29 mouse cellular contexts compared by ENCODE assay signal in genomic region chr7:74771435-74772406, GRCm38 (mm10).
DNase-seq lines count a peak whose midpoint lies in the region; ATAC-seq and TF ChIP-seq lines count a peak whose summit lies in the region.
"Had no signal": no experiment of that assay in that cellular context is flagged by ENCODE, and none has a peak within 500 bp of the region (broad histone marks: within the 10 kb centered on the region; RNA-seq: fewer than 3 reads in every experiment).

No protein-coding gene starts in this region.

- no peaks in the 10 kb centered on the region for H3K36me3 ChIP-seq in forebrain, embryonic 14.5 days (ENCODE audit: control insufficient read depth, insufficient read depth, low read length)
- no peaks in the 10 kb centered on the region for H3K36me3 ChIP-seq in forebrain, embryonic 10.5 days (replicated peaks)
- no peaks in the 10 kb centered on the region for H3K36me3 ChIP-seq in midbrain, embryonic 13.5 days
- H3K36me3 ChIP-seq in neural tube, embryonic 12.5 days: no peaks in the 10 kb centered on the region
- H3K36me3 ChIP-seq: forebrain, embryonic 12.5 days; heart, embryonic 15.5 days; limb, embryonic 10.5 days; limb, embryonic 15.5 days had no signal

- no peak overlapping the region for H3K9ac ChIP-seq in forebrain, embryonic 14.5 days (ENCODE audit: low read length)
- no peak overlapping the region for H3K9ac ChIP-seq in midbrain, embryonic 13.5 days (replicated peaks)
- no peak overlapping the region for H3K9ac ChIP-seq in neural tube, embryonic 12.5 days
- H3K9ac ChIP-seq: forebrain, embryonic 12.5 days; heart, embryonic 15.5 days; limb, embryonic 15.5 days; liver, embryonic 14.5 days had no signal

- no peak for TF ChIP-seq CTCF in brain, embryonic 14.5 days (IDR thresholded peaks at IDR 0.05; ENCODE audit: borderline replicate concordance, extremely low read depth, insufficient read depth, insufficient read length)

- WGBS in forebrain, embryonic 14.5 days: 71% methylated on average over 9 of the region's 9 CpGs
- 87% methylated on average over 9 of the region's 9 CpGs for WGBS in forebrain, embryonic 10.5 days
- 64% methylated on average over 9 of the region's 9 CpGs for WGBS in midbrain, embryonic 13.5 days
- WGBS in neural tube, embryonic 12.5 days: 74% methylated on average over 9 of the region's 9 CpGs

- no peaks in the 10 kb centered on the region for H3K9me3 ChIP-seq in forebrain, embryonic 14.5 days (replicated peaks; ENCODE audit: control insufficient read depth, low read length)
- H3K9me3 ChIP-seq in forebrain, embryonic 10.5 days: no peaks in the 10 kb centered on the region
- H3K9me3 ChIP-seq in midbrain, embryonic 13.5 days: peaks cover 3% of the 10 kb centered on the region; the same call in 1 of the 2 replicates
- H3K9me3 ChIP-seq in neural tube, embryonic 12.5 days: no peaks in the 10 kb centered on the region
- H3K9me3 ChIP-seq: forebrain, embryonic 12.5 days; heart, embryonic 15.5 days; limb, embryonic 10.5 days; limb, embryonic 15.5 days had no signal

- no peaks in the 10 kb centered on the region for H3K4me1 ChIP-seq in forebrain, embryonic 14.5 days (ENCODE audit: control insufficient read depth, insufficient read depth, low read length)
- H3K4me1 ChIP-seq in forebrain, embryonic 10.5 days: peaks cover 5% of the 10 kb centered on the region; the same call in 1 of the 2 replicates
- no peaks in the 10 kb centered on the region; the same call in 1 of the 2 replicates for H3K4me1 ChIP-seq in midbrain, embryonic 13.5 days (replicated peaks)
- H3K4me1 ChIP-seq in neural tube, embryonic 12.5 days: no peaks in the 10 kb centered on the region
- H3K4me1 ChIP-seq: forebrain, embryonic 12.5 days; heart, embryonic 15.5 days; limb, embryonic 10.5 days; limb, embryonic 15.5 days had no signal

- no peak overlapping the region for H3K4me2 ChIP-seq in forebrain, embryonic 14.5 days (ENCODE audit: low read length)
- H3K4me2 ChIP-seq in midbrain, embryonic 13.5 days (replicated peaks): no peak overlapping the region
- H3K4me2 ChIP-seq in neural tube, embryonic 12.5 days (replicated peaks): no peak overlapping the region
- H3K4me2 ChIP-seq: forebrain, embryonic 12.5 days; heart, embryonic 15.5 days; limb, embryonic 15.5 days had no signal

- TF ChIP-seq POLR2A in brain, embryonic 14.5 days (IDR thresholded peaks at IDR 0.05; ENCODE audit: borderline replicate concordance, extremely low read depth, insufficient read depth, insufficient read length, poor library complexity, severe bottlenecking): no peak

- DNase-seq in forebrain, embryonic 14.5 days (ENCODE audit: low spot score): peak; percentile 16
- DNase-seq in forebrain, embryonic 10.5 days (ENCODE audit: extremely low spot score, low spot score): no peak
- peak; percentile 50 for DNase-seq in brain, embryonic 14.5 days (ENCODE audit: low read depth)
- no peak for DNase-seq in ovary, postnatal 14 days (ENCODE audit: low spot score)
- DNase-seq in testis, postnatal 14 days (ENCODE audit: low spot score): no peak
- DNase-seq in thymus, postnatal 36 days: no peak
- DNase-seq: adrenal gland, adult 2 months; adrenal gland, postnatal 36 days; cerebellum, adult 2 months; cerebellum, postnatal 14 days; gastrocnemius, postnatal 14 days; kidney, adult 8-10 months; kidney, postnatal 4 days; layer of hippocampus, postnatal 36 days; lung, adult 2 months; lung, postnatal 10 days; thymus, postnatal 25 days had no signal

- H3K4me3 ChIP-seq in forebrain, embryonic 14.5 days (ENCODE audit: low read depth, low read length): no peak overlapping the region
- H3K4me3 ChIP-seq in forebrain, embryonic 10.5 days: no peak overlapping the region
- no peak overlapping the region for H3K4me3 ChIP-seq in midbrain, embryonic 13.5 days (replicated peaks)
- no peak overlapping the region for H3K4me3 ChIP-seq in neural tube, embryonic 12.5 days
- H3K4me3 ChIP-seq: erythroblast, embryonic 14.5 days; forebrain, embryonic 12.5 days; heart, embryonic 15.5 days; limb, embryonic 10.5 days; limb, embryonic 15.5 days had no signal

- no peak overlapping the region for H3K27ac ChIP-seq in forebrain, embryonic 14.5 days (ENCODE audit: low read depth, low read length)
- H3K27ac ChIP-seq in forebrain, embryonic 10.5 days: no peak overlapping the region
- H3K27ac ChIP-seq in midbrain, embryonic 13.5 days: peak overlapping the region; percentile 56
- H3K27ac ChIP-seq in neural tube, embryonic 12.5 days: peak overlapping the region; percentile 2; the same call in 1 of the 2 replicates
- H3K27ac ChIP-seq: forebrain, embryonic 12.5 days; heart, embryonic 15.5 days; kidney, postnatal 0 days; limb, embryonic 10.5 days; limb, embryonic 15.5 days; liver, embryonic 14.5 days; macrophage had no signal

- no peak for ATAC-seq in forebrain, embryonic 14.5 days
- ATAC-seq in midbrain, embryonic 13.5 days: peak; percentile 80
- peak; percentile 72; the same call in 1 of the 2 replicates for ATAC-seq in neural tube, embryonic 12.5 days (ENCODE audit: low FRiP score, low read depth)
- ATAC-seq: activated CD4-positive, CD25-positive, alpha-beta regulatory T cell, adult 4 months; intestine, embryonic 16.5 days had no signal

- no peaks in the 10 kb centered on the region for H3K27me3 ChIP-seq in forebrain, embryonic 14.5 days (replicated peaks; ENCODE audit: control insufficient read depth, insufficient read depth, low read length)
- H3K27me3 ChIP-seq in forebrain, embryonic 10.5 days (ENCODE audit: poor library complexity, severe bottlenecking): no peaks in the 10 kb centered on the region
- H3K27me3 ChIP-seq in midbrain, embryonic 13.5 days: no peaks in the 10 kb centered on the region
- H3K27me3 ChIP-seq in neural tube, embryonic 12.5 days (replicated peaks): no peaks in the 10 kb centered on the region
- H3K27me3 ChIP-seq: forebrain, embryonic 12.5 days; heart, embryonic 15.5 days; limb, embryonic 15.5 days had no signal

Comparison
In these comparisons a context has a peak if more than half of its experiments do, and no peak if none do; other contexts are left out.
1. DNase-seq: peak in forebrain, embryonic 14.5 days (single experiment) and brain, embryonic 14.5 days (single experiment); none in forebrain, embryonic 10.5 days (single experiment), ovary, postnatal 14 days (single experiment), testis, postnatal 14 days (single experiment) and thymus, postnatal 36 days (0 of 2).
2. H3K27ac ChIP-seq: peak in midbrain, embryonic 13.5 days (single experiment) and neural tube, embryonic 12.5 days (single experiment); none in forebrain, embryonic 14.5 days (single experiment) and forebrain, embryonic 10.5 days (single experiment).